ENCODE assay signal across 12 mouse cellular contexts in the genomic region with DNA sequence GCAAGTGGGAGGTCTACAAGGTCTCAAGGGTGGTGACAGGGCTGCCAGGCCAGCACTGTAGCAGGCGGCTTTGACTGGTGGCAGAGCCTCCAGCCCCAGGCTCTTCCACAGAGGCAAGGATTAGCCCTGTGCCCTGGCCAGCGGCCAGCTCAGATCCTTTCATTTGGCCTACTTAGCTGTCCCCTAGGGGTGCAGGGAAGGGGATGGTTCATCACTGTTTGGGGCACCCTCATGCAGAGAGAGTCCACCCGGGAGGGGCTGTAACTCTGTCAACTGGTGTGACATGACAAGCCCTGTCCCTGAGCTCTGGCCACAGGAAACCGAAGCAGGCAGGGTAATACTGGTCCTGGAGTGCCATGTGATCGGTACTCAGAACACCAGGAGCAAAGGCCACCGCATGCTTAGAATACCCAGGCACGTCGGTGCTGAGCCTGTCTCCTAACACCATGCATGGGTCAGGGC.
DNase-seq lines count a peak whose midpoint lies in the region; ATAC-seq lines count a peak whose summit lies in the region.
"Had no signal": no experiment of that assay in that cellular context is flagged by ENCODE, and none has a peak within 500 bp of the region (broad histone marks: within the 10 kb centered on the region; RNA-seq: fewer than 3 reads in every experiment).

No protein-coding gene starts in this region.

- H3K27ac ChIP-seq in heart, embryonic 12.5 days (ENCODE audit: poor library complexity, severe bottlenecking): no peak overlapping the region
- no peak overlapping the region for H3K27ac ChIP-seq in limb, embryonic 12.5 days
- H3K27ac ChIP-seq: heart, embryonic 13.5 days; kidney, postnatal 0 days; limb, embryonic 13.5 days had no signal

- DNase-seq in heart, adult 11 months: peak; percentile 84
- DNase-seq in retina, adult 2 months (ENCODE audit: low read depth, low spot score): peak; percentile 52
- no peak for DNase-seq in retina, embryonic 14.5 days (ENCODE audit: low spot score)
- peak; percentile 51 for DNase-seq in retina, postnatal 7 days (ENCODE audit: low read depth, low spot score)
- no peak for DNase-seq in gastrocnemius, adult 8-10 months (ENCODE audit: low spot score in 2 of 2)
- no peak for DNase-seq in thymus, postnatal 36 days
- DNase-seq: thymus, adult 18-20 months had no signal

- H3K4me2 ChIP-seq in heart, embryonic 12.5 days: no peak overlapping the region
- no peak overlapping the region for H3K4me2 ChIP-seq in limb, embryonic 12.5 days
- H3K4me2 ChIP-seq: heart, embryonic 13.5 days; limb, embryonic 13.5 days had no signal

- H3K9me3 ChIP-seq in heart, embryonic 12.5 days (replicated peaks): no peaks in the 10 kb centered on the region
- no peaks in the 10 kb centered on the region for H3K9me3 ChIP-seq in limb, embryonic 12.5 days
- H3K9me3 ChIP-seq: heart, embryonic 13.5 days; limb, embryonic 13.5 days had no signal

- no peaks in the 10 kb centered on the region for H3K27me3 ChIP-seq in heart, embryonic 12.5 days (replicated peaks)
- no peaks in the 10 kb centered on the region for H3K27me3 ChIP-seq in limb, embryonic 12.5 days
- H3K27me3 ChIP-seq: limb, embryonic 13.5 days had no signal

- no peak overlapping the region for H3K4me3 ChIP-seq in heart, embryonic 12.5 days
- no peak overlapping the region for H3K4me3 ChIP-seq in limb, embryonic 12.5 days (replicated peaks)
- H3K4me3 ChIP-seq: heart, embryonic 13.5 days; limb, embryonic 13.5 days had no signal

- no peaks in the 10 kb centered on the region for H3K36me3 ChIP-seq in heart, embryonic 12.5 days
- H3K36me3 ChIP-seq in limb, embryonic 12.5 days: no peaks in the 10 kb centered on the region
- H3K36me3 ChIP-seq: heart, embryonic 13.5 days; limb, embryonic 13.5 days had no signal

- WGBS in heart, embryonic 12.5 days: 46% methylated on average over 8 of the region's 8 CpGs
- 67% methylated on average over 8 of the region's 8 CpGs for WGBS in limb, embryonic 12.5 days

- no peak overlapping the region for H3K9ac ChIP-seq in heart, embryonic 12.5 days
- no peak overlapping the region for H3K9ac ChIP-seq in limb, embryonic 12.5 days (replicated peaks)
- H3K9ac ChIP-seq: heart, embryonic 13.5 days; limb, embryonic 13.5 days had no signal

- H3K4me1 ChIP-seq in heart, embryonic 12.5 days (replicated peaks): no peaks in the 10 kb centered on the region; the same call in 1 of the 2 replicates
- H3K4me1 ChIP-seq in limb, embryonic 12.5 days (replicated peaks): 0 out of 2 replicates have a peak, but pooled peaks cover 4% of the 10 kb centered on the region

- ATAC-seq in heart, embryonic 12.5 days (ENCODE audit: insufficient number of reproducible peaks, low FRiP score): no peak; the same call in 1 of the 2 replicates
- ATAC-seq in limb, embryonic 12.5 days (ENCODE audit: insufficient number of reproducible peaks, insufficient read depth, low FRiP score, low TSS enrichment, low read depth): 0 out of 2 replicates have a peak, but pooled peaks have one; percentile 37

Comparison
In these comparisons a context has a peak if more than half of its experiments do, and no peak if none do; other contexts are left out.
1. DNase-seq: peak in heart, adult 11 months (single experiment), retina, adult 2 months (single experiment) and retina, postnatal 7 days (single experiment); none in retina, embryonic 14.5 days (single experiment), gastrocnemius, adult 8-10 months (0 of 2) and thymus, postnatal 36 days (0 of 2).